Mouse (Mus musculus): ENCODE results near the gene Cdc42se1. TPM values are rescaled to one million over a fixed set of nuclear protein-coding genes. Genes with fewer than 3 reads are reported as not detected.
A peak's percentile ranks its signal among the peaks of the same experiment; 100 is the strongest.

Gene Cdc42se1
- total and polyA plus RNA-seq, 3 experiments = 88.3 to 128 (median 109) TPM

DNA sequence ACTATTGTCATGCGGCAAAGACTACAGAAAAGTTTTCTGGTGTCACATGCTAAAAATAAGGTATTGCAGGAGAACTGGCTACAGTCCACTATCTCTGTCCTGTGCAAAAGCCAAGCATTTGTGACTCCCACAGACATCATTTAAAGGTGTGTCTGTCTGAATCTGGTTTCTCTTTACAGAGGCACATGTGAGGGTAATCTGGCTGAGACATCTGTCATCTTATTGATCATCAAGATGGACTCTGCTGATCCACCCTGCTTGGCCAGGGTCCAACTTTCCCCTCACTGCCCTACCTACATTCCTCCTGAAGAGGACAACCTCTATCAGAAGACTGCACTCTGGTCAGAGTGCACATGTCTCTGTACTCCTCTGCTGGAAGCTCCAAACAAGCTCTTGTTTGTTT lies 48.6 kb downstream of the Cdc42se1 start:
- Histone ChIP-seq H3K27me3 (ENCODE audit: insufficient read depth, low read length) (no peaks in the 10 kb centered on the region), H3K4me3 (ENCODE audit: low read depth, low read length) (no peak overlapping the region), H3K9me3 (replicated peaks) (no peaks in the 10 kb centered on the region), H3K4me1 (ENCODE audit: insufficient read depth, low read depth, low read length) (peaks cover 61% of the 10 kb centered on the region), H3K36me3 (replicated peaks) (peaks cover 42% of the 10 kb centered on the region)
- TF ChIP-seq GATA2 (IDR thresholded peaks at IDR 0.05; ENCODE audit: borderline replicate concordance, low read depth, low read length) (no peak), CTCF (IDR thresholded peaks at IDR 0.05; ENCODE audit: low read depth, low read length) (no peak), TAL1 (conservative IDR thresholded peaks at IDR 0.05; ENCODE audit: low read depth, low read length) (no peak), GATA1 (IDR thresholded peaks at IDR 0.05; ENCODE audit: borderline replicate concordance, low read length) (no peak), POLR2AphosphoS5 (IDR thresholded peaks at IDR 0.05; ENCODE audit: insufficient replicate concordance, low read depth, low read length) (no peak)
- no peak for ATAC-seq (ENCODE audit: extremely low read depth, insufficient number of reproducible peaks, low FRiP score, poor library complexity, severe bottlenecking)
- no peak for DNase-seq (ENCODE audit: low spot score)

DNA sequence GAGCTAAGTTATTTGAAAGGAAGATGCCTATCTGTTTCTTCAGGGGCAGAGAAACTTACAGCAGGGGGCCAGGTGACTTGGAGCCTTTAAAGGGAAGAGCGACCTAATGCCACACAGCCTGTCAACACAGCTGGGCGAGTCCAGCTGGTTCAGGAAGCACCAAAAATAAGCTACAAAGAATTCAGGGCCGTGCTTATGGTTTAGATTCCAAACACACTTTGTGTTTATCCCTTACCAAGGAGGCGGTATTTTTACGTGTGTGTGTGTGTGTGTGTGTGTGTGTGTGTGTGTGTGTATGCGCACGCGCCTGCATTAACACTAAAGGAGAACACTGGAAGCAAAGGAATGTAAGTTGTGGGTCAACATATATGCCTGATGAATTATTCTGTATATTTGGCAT lies 52.2 kb downstream of the Cdc42se1 start:
- H3K4me1 ChIP-seq (ENCODE audit: insufficient read depth, low read depth, low read length) = peaks cover 79% of the 10 kb centered on the region
- DNase-seq (ENCODE audit: low spot score) = no peak
- H3K9me3 ChIP-seq (replicated peaks) = no peaks in the 10 kb centered on the region
- TF ChIP-seq GATA1 (IDR thresholded peaks at IDR 0.05; ENCODE audit: borderline replicate concordance, low read length) (no peak), GATA2 (IDR thresholded peaks at IDR 0.05; ENCODE audit: borderline replicate concordance, low read depth, low read length) (no peak), TAL1 (conservative IDR thresholded peaks at IDR 0.05; ENCODE audit: low read depth, low read length) (no peak), CTCF (IDR thresholded peaks at IDR 0.05; ENCODE audit: low read depth, low read length) (no peak), POLR2AphosphoS5 (IDR thresholded peaks at IDR 0.05; ENCODE audit: insufficient replicate concordance, low read depth, low read length) (no peak)
- ATAC-seq (ENCODE audit: extremely low read depth, insufficient number of reproducible peaks, low FRiP score, poor library complexity, severe bottlenecking) = no peak
- peaks cover 22% of the 10 kb centered on the region for H3K36me3 ChIP-seq (replicated peaks)
- no peaks in the 10 kb centered on the region for H3K27me3 ChIP-seq (ENCODE audit: insufficient read depth, low read length)
- peak overlapping the region; percentile 75 for H3K4me3 ChIP-seq (ENCODE audit: low read depth, low read length)

DNA sequence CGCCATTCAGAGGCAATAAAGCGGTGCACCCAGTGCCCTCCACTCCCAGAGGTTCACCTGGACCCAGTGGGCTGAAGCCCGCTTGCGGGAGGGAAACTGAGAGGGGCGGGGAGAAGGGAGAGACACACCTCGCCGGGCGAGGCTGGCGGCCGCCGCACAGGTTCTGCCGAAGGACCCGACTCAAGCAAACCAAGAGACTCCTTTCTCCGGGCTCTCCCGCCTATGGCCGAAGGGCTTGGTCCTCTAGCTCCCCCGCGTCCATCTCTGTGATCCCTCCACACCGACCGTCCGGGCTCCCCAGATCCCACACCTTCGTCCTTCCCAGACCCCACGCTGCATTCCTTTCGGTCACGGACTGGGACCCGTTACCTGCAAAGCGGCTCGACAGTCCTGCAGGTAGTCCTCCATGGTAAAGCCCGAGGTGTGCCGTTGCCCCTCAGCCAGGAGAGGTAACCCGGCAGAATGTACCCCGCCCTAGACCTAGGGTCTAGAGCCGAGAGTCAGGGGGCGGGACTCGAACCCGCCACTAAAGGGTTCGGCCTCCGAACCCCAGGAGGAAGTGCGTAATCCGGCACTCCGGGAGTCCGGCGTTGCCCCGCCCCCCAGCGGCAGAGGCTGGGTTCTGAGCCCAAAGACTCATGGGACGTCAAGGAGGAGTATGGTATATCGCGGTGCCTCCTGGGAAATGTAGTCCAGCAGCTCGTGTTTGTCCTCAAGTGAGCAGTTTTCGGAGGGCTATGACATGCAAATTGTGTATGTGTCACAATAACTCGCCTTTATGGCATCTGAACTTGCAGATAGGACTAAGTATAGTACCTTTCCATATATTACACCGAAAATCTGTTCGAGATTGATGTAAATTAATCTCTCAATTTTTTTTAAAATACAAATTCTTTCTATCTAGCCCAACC lies 52.9 kb downstream of the Cdc42se1 start, which contains the start of the genes Mindy1 and Prune1:
TSS of gene Mindy1 (plus strand) at position 130 of the 911 bp plus-strand sequence.
TSS of gene Prune1 (minus strand) at position 861 of the 911 bp plus-strand sequence.
- H3K36me3 ChIP-seq (replicated peaks) = peaks cover 28% of the 10 kb centered on the region
- DNase-seq (ENCODE audit: low spot score) (peak; percentile 97), ATAC-seq (ENCODE audit: extremely low read depth, insufficient number of reproducible peaks, low FRiP score, poor library complexity, severe bottlenecking) (peak; percentile 86)
- peaks cover 77% of the 10 kb centered on the region for H3K4me1 ChIP-seq (ENCODE audit: insufficient read depth, low read depth, low read length)
- no peaks in the 10 kb centered on the region for H3K27me3 ChIP-seq (ENCODE audit: insufficient read depth, low read length)
- H3K4me3 ChIP-seq (ENCODE audit: low read depth, low read length) = peak within 1 kb of the TSS; percentile 78
- no peaks in the 10 kb centered on the region for H3K9me3 ChIP-seq (replicated peaks)
- TF ChIP-seq CTCF (IDR thresholded peaks at IDR 0.05; ENCODE audit: low read depth, low read length) (no peak), GATA1 (IDR thresholded peaks at IDR 0.05; ENCODE audit: borderline replicate concordance, low read length) (no peak), TAL1 (conservative IDR thresholded peaks at IDR 0.05; ENCODE audit: low read depth, low read length) (no peak), POLR2AphosphoS5 (IDR thresholded peaks at IDR 0.05; ENCODE audit: insufficient replicate concordance, low read depth, low read length) (no peak), GATA2 (IDR thresholded peaks at IDR 0.05; ENCODE audit: borderline replicate concordance, low read depth, low read length) (no peak)

DNA sequence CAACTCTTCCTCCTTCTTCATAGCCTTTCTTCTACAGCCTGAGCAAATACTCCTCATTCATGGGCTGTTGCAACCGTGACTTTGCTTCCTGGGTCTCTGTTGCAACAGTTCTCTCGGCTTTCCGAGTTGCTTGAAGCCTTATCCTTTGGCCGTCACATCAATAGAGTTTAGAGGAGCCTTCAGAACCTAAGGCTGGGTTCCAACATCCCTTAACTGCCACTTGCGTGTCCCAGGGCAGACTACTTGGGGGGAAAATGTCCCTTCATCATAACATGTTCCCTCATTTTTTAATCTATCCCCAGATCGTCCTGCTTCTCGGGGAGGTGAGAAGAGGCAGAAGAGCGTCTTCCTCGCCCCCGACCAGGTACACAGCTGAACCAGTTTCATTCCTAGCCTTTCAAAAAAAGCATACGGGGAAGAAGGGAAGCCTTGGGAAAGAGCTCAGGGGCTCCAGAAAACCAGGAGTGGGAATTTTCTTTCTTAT lies 53.9 kb downstream of the Cdc42se1 start:
- TF ChIP-seq TAL1 (conservative IDR thresholded peaks at IDR 0.05; ENCODE audit: low read depth, low read length) = no peak
- no peak for TF ChIP-seq CTCF (IDR thresholded peaks at IDR 0.05; ENCODE audit: low read depth, low read length)
- no peak for TF ChIP-seq GATA2 (IDR thresholded peaks at IDR 0.05; ENCODE audit: borderline replicate concordance, low read depth, low read length)
- TF ChIP-seq POLR2AphosphoS5 (IDR thresholded peaks at IDR 0.05; ENCODE audit: insufficient replicate concordance, low read depth, low read length) = no peak
- no peak for TF ChIP-seq GATA1 (IDR thresholded peaks at IDR 0.05; ENCODE audit: borderline replicate concordance, low read length)
- no peaks in the 10 kb centered on the region for H3K27me3 ChIP-seq (ENCODE audit: insufficient read depth, low read length)
- H3K4me3 ChIP-seq (ENCODE audit: low read depth, low read length) = peak overlapping the region; percentile 78
- DNase-seq (ENCODE audit: low spot score) (peak; percentile 54), ATAC-seq (ENCODE audit: extremely low read depth, insufficient number of reproducible peaks, low FRiP score, poor library complexity, severe bottlenecking) (no peak)
- H3K9me3 ChIP-seq (replicated peaks) = no peaks in the 10 kb centered on the region
- H3K36me3 ChIP-seq (replicated peaks) = peaks cover 33% of the 10 kb centered on the region
- H3K4me1 ChIP-seq (ENCODE audit: insufficient read depth, low read depth, low read length) = peaks cover 70% of the 10 kb centered on the region

DNA sequence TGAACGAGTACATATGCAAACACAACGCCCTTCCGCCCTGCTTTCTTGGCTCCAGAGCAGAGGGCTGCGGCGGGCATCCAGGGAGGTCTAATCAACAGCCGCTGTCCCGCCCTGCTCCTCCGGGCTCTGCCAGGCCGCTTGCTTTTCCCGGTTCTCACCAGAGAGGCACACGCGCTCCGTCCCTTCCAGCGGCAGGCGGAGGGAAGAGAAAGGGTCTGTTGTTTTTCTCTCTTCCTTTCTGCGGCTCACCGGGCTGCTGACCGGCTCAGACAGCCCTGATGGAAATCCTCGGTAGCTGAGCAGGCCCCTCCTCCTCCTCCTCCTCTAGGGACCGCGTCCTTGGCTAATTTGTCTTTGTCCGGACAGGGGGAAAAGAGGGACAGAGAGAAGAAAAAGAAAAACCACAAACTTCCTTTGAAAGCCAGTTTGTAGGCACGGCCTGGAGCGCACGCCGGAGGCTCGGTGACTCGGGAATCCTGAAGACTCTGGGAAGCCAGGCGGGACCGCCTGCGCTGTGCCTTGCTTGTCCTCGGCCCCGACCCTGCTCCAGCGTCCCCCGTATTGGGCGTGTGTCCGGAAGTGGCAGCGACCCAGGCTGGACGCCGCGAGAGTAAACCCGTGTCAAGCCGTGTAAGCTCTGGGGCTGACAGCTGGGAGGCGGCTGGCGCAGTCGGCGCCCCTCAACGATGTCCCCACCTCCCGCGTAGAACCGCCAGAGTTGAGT lies 54.5 kb downstream of the Cdc42se1 start:
- no peaks in the 10 kb centered on the region for H3K27me3 ChIP-seq (ENCODE audit: insufficient read depth, low read length)
- H3K4me3 ChIP-seq (ENCODE audit: low read depth, low read length) = peak overlapping the region; percentile 78
- ATAC-seq (ENCODE audit: extremely low read depth, insufficient number of reproducible peaks, low FRiP score, poor library complexity, severe bottlenecking) = peak; percentile 32
- peaks cover 39% of the 10 kb centered on the region for H3K36me3 ChIP-seq (replicated peaks)
- H3K4me1 ChIP-seq (ENCODE audit: insufficient read depth, low read depth, low read length) = peaks cover 68% of the 10 kb centered on the region
- no peak for TF ChIP-seq TAL1 (conservative IDR thresholded peaks at IDR 0.05; ENCODE audit: low read depth, low read length)
- no peak for TF ChIP-seq CTCF (IDR thresholded peaks at IDR 0.05; ENCODE audit: low read depth, low read length)
- no peak for TF ChIP-seq POLR2AphosphoS5 (IDR thresholded peaks at IDR 0.05; ENCODE audit: insufficient replicate concordance, low read depth, low read length)
- no peak for TF ChIP-seq GATA1 (IDR thresholded peaks at IDR 0.05; ENCODE audit: borderline replicate concordance, low read length)
- no peak for TF ChIP-seq GATA2 (IDR thresholded peaks at IDR 0.05; ENCODE audit: borderline replicate concordance, low read depth, low read length)
- DNase-seq (ENCODE audit: low spot score) = peak; percentile 83
- no peaks in the 10 kb centered on the region for H3K9me3 ChIP-seq (replicated peaks)

Data from G1E (cell line).